Mouse (Mus musculus): ENCODE measurements around the gene Vcl.

- TF ChIP-seq CTCF (IDR thresholded peaks at IDR 0.05; ENCODE audit: extremely low read depth, insufficient read depth, insufficient read length, insufficient replicate concordance) (no peak), POLR2A (IDR thresholded peaks at IDR 0.05; ENCODE audit: low read depth, low read length) (no peak)
These were observed 133.7 kb downstream of the Vcl start for GRCm38 (mm10) chr14:21062766-21063513.
